Mouse (Mus musculus) erythroblast, embryonic 14.5 days (primary cell): ENCODE measurements around the gene Hmga1.

Experiments used
- GATA1 ChIP-seq: IDR thresholded peaks from 2 replicates; pipeline ENCODE4 v1.6.1; 2012; ENCODE audit warnings: low read length, inconsistent platforms, mixed read lengths
- TAL1 ChIP-seq: IDR thresholded peaks from 3 replicates; pipeline ENCODE4 v1.6.1; 2012; ENCODE audit warnings: low read length, inconsistent platforms, mixed read lengths

GRCm38 (mm10) chr17:27544551-27544950, 11.7 kb upstream of the Hmga1 start:
- TF ChIP-seq GATA1 (no peak), TAL1 (no peak)
